In genomic region chr15:32223028-32223427, GRCm38 (mm10) we compare ENCODE assay signal across 24 mouse cellular contexts. TPM values are rescaled to one million over a fixed set of nuclear protein-coding genes. Genes with fewer than 3 reads are reported as not detected.
DNase-seq lines count a peak whose midpoint lies in the region; ATAC-seq lines count a peak whose summit lies in the region.
"Had no signal": no experiment of that assay in that cellular context is flagged by ENCODE, and none has a peak within 500 bp of the region (broad histone marks: within the 10 kb centered on the region; RNA-seq: fewer than 3 reads in every experiment).

No protein-coding gene starts in this region.

- no peaks in the 10 kb centered on the region for H3K27me3 ChIP-seq in kidney, embryonic 16.5 days (ENCODE audit: insufficient read depth, low read length)
- no peaks in the 10 kb centered on the region; the same call in 1 of the 2 replicates for H3K27me3 ChIP-seq in hindbrain, embryonic 16.5 days (replicated peaks; ENCODE audit: control insufficient read depth, insufficient read depth, low read length)
- H3K27me3 ChIP-seq: embryonic facial prominence, embryonic 12.5 days; forebrain, embryonic 15.5 days; hindbrain, embryonic 12.5 days had no signal

- ATAC-seq in kidney, embryonic 16.5 days (ENCODE audit: low FRiP score, low TSS enrichment), result peak; percentile 42; the same call in 1 of the 2 replicates
- ATAC-seq in hindbrain, embryonic 16.5 days, result no peak
- ATAC-seq in inflammation-experienced regulatory T-cells, adult 6 months, result no peak
- ATAC-seq: CD4-positive, CD25-positive, alpha-beta regulatory T cell, adult 4 months; forebrain, embryonic 15.5 days had no signal

- WGBS in kidney, embryonic 16.5 days, result 56% methylated on average over 7 of the region's 7 CpGs
- 94% methylated on average over 7 of the region's 7 CpGs for WGBS in hindbrain, embryonic 16.5 days

- no peak overlapping the region for H3K27ac ChIP-seq in kidney, embryonic 16.5 days (ENCODE audit: low read length)
- H3K27ac ChIP-seq in hindbrain, embryonic 16.5 days (ENCODE audit: low read depth, low read length), result no peak overlapping the region
- H3K27ac ChIP-seq: embryonic facial prominence, embryonic 12.5 days; forebrain, embryonic 15.5 days; heart, embryonic 10.5 days; hindbrain, embryonic 12.5 days had no signal

- no peaks in the 10 kb centered on the region for H3K36me3 ChIP-seq in kidney, embryonic 16.5 days (ENCODE audit: insufficient read depth, low read length)
- no peaks in the 10 kb centered on the region for H3K36me3 ChIP-seq in hindbrain, embryonic 16.5 days (ENCODE audit: control insufficient read depth, insufficient read depth, low read length)
- H3K36me3 ChIP-seq: embryonic facial prominence, embryonic 12.5 days; forebrain, embryonic 15.5 days; G1E; heart, embryonic 10.5 days; hindbrain, embryonic 12.5 days had no signal

- H3K4me2 ChIP-seq in kidney, embryonic 16.5 days (replicated peaks; ENCODE audit: low read depth, low read length), result no peak overlapping the region
- H3K4me2 ChIP-seq in hindbrain, embryonic 16.5 days (ENCODE audit: low read length), result no peak overlapping the region
- H3K4me2 ChIP-seq: embryonic facial prominence, embryonic 12.5 days; forebrain, embryonic 15.5 days; hindbrain, embryonic 12.5 days had no signal

- peak; percentile 71 to 90 for DNase-seq in kidney, adult 8-10 months
- peak; percentile 70 to 90 for DNase-seq in kidney, postnatal 25 days
- no peak for DNase-seq in urinary bladder, postnatal 10 days (ENCODE audit: low spot score)
- DNase-seq: adrenal gland, postnatal 10 days; cerebellum, adult 11 months; cerebellum, adult 8-10 months; cerebellum, postnatal 25 days; gastrocnemius, postnatal 36 days; heart, adult 11 months; heart, postnatal 10 days; heart, postnatal 4 days had no signal

- H3K9me3 ChIP-seq in kidney, embryonic 16.5 days (ENCODE audit: low read length), result 0 out of 2 replicates have a peak, but pooled peaks cover 4% of the 10 kb centered on the region
- no peaks in the 10 kb centered on the region for H3K9me3 ChIP-seq in hindbrain, embryonic 16.5 days (ENCODE audit: control insufficient read depth, low read length)
- H3K9me3 ChIP-seq: embryonic facial prominence, embryonic 12.5 days; forebrain, embryonic 15.5 days; G1E; heart, embryonic 10.5 days; hindbrain, embryonic 12.5 days had no signal

- H3K9ac ChIP-seq in kidney, embryonic 16.5 days (replicated peaks; ENCODE audit: low read length), result no peak overlapping the region
- no peak overlapping the region for H3K9ac ChIP-seq in hindbrain, embryonic 16.5 days (ENCODE audit: low read depth, low read length)
- H3K9ac ChIP-seq: embryonic facial prominence, embryonic 12.5 days; forebrain, embryonic 15.5 days; hindbrain, embryonic 12.5 days had no signal

- H3K4me1 ChIP-seq in kidney, embryonic 16.5 days (ENCODE audit: insufficient read depth, low read length), result 0 out of 2 replicates have a peak, but pooled peaks cover 6% of the 10 kb centered on the region
- no peaks in the 10 kb centered on the region for H3K4me1 ChIP-seq in hindbrain, embryonic 16.5 days (ENCODE audit: control insufficient read depth, insufficient read depth, low read depth, low read length)
- H3K4me1 ChIP-seq: embryonic facial prominence, embryonic 12.5 days; forebrain, embryonic 15.5 days; heart, embryonic 10.5 days; hindbrain, embryonic 12.5 days had no signal

- no peak overlapping the region for H3K4me3 ChIP-seq in kidney, embryonic 16.5 days (ENCODE audit: low read length)
- no peak overlapping the region for H3K4me3 ChIP-seq in hindbrain, embryonic 16.5 days (ENCODE audit: low read length)
- H3K4me3 ChIP-seq: embryonic facial prominence, embryonic 12.5 days; forebrain, embryonic 15.5 days; heart, embryonic 10.5 days; hindbrain, embryonic 12.5 days had no signal

RNA-seq across cellular contexts. Expression of gene Sema5a, which starts 21.6 kb away (rescaled TPM):
- polyA plus RNA-seq in kidney, embryonic 16.5 days (2015; fragmentation: Nextera tagmentation; extraction: Ambion mirVana), result 26.0 and 31.4 TPM in 2 replicates
- polyA plus RNA-seq in hindbrain, embryonic 16.5 days (2015; fragmentation: Nextera tagmentation; extraction: Ambion mirVana), result 10.1 and 11.6 TPM in 2 replicates
- polyA plus RNA-seq in inflammation-experienced regulatory T-cells, adult 6 months (2017; shearing (Covaris generic)), result not detected
- polyA plus RNA-seq: G1E had no signal

RNA-seq across cellular contexts. Expression of gene Tas2r119, which starts 45.9 kb away (rescaled TPM):
- polyA plus RNA-seq in kidney, embryonic 16.5 days (2015; fragmentation: Nextera tagmentation; extraction: Ambion mirVana), result not detected in 2 replicates
- polyA plus RNA-seq in hindbrain, embryonic 16.5 days (2015; fragmentation: Nextera tagmentation; extraction: Ambion mirVana), result not detected in 2 replicates
- polyA plus RNA-seq in inflammation-experienced regulatory T-cells, adult 6 months (2017; shearing (Covaris generic)), result not detected
- polyA plus RNA-seq: brain, embryonic 14.5 days; CD4-positive, CD25-positive, alpha-beta regulatory T cell, adult 4 months; cortical plate, adult 2 months; embryonic facial prominence, embryonic 12.5 days; forebrain, embryonic 11.5 days; forebrain, embryonic 15.5 days; G1E; heart, embryonic 10.5 days; heart, embryonic 14.5 days; hindbrain, embryonic 12.5 days had no signal

Comparison
In these comparisons a context has a peak if more than half of its experiments do, and no peak if none do; other contexts are left out.
1. RNA of gene Sema5a, which starts 21.6 kb away (polyA plus RNA-seq): 26.0 to 31.4 TPM in kidney, embryonic 16.5 days and 10.1 to 11.6 TPM in hindbrain, embryonic 16.5 days; not detected in inflammation-experienced regulatory T-cells, adult 6 months; every median in the first group is over 10 times any median in the second.